Mouse (Mus musculus) gastrocnemius, postnatal 4 days (tissue): Measurements from ENCODE around the gene Ints1. TPM values are rescaled to one million over a fixed set of nuclear protein-coding genes. Genes with fewer than 3 reads are reported as not detected.

Source experiments
- DNase-seq, 2 experiments: peaks; one replicate each; pipeline ENCODE4 v3.0.0; 2021 to 2022; ENCODE audit warnings: low spot score in 2 of 2, mixed read lengths in 2 of 2
- long read RNA-seq, 2 experiments: library from polyadenylated mRNA; stranded (forward); transcript quantifications; one replicate each; pipeline ENCODE4 v2.0.0; 2021
- total RNA-seq, 2 experiments: library from RNA; stranded (reverse); gene quantifications; 2 replicates each; pipeline ENCODE4 v1.2.3; 2021

The Ints1 gene
- total RNA-seq, result 10 to 100 TPM; 43.6 to 58.4 TPM
- long read RNA-seq, experiment 1, full-length matches to known transcripts, result 3 of 32 reads
- long read RNA-seq, experiment 1, partial matches to known transcripts, result 21 of 32 reads
- long read RNA-seq, experiment 1, other reads (novel, unspliced or antisense), result 8 of 32 reads
- long read RNA-seq, experiment 2, full-length matches to known transcripts, result 11 of 56 reads
- long read RNA-seq, experiment 2, partial matches to known transcripts, result 29 of 56 reads
- long read RNA-seq, experiment 2, other reads (novel, unspliced or antisense), result 16 of 56 reads

- DNase-seq, result peak; percentile 86 to 95
These were observed at the start of gene Ints1 for GRCm38 (mm10) chr5:139775216-139775926. Ints1 (minus strand) TSS chr5:139775674.

GRCm38 (mm10) chr5:139824531-139824930, 49.1 kb upstream of the Ints1 start:
- no peak for DNase-seq

GRCm38 (mm10) chr5:139821466-139822459, 46.3 kb upstream of the Ints1 start:
- no peak for DNase-seq

- DNase-seq, result no peak
These were observed 44.2 kb upstream of the Ints1 start, which contains the start of gene Tmem184a for GRCm38 (mm10) chr5:139819538-139820181. Tmem184a (minus strand) TSS chr5:139819917.

GRCm38 (mm10) chr5:139818801-139819200, 43.3 kb upstream of the Ints1 start:
- no peak for DNase-seq

- no peak for DNase-seq
These were observed 42.6 kb upstream of the Ints1 start for GRCm38 (mm10) chr5:139818056-139818455.

- DNase-seq, result no peak
These were observed 41.8 kb upstream of the Ints1 start for GRCm38 (mm10) chr5:139817292-139817691.

- no peak for DNase-seq
These were observed 41.0 kb upstream of the Ints1 start for GRCm38 (mm10) chr5:139816445-139816844.

GRCm38 (mm10) chr5:139815964-139816363, 40.5 kb upstream of the Ints1 start:
- DNase-seq, result no peak

- DNase-seq, result no peak
These were observed 38.5 kb upstream of the Ints1 start for GRCm38 (mm10) chr5:139813963-139814381.

- no peak for DNase-seq
These were observed 37.6 kb upstream of the Ints1 start for GRCm38 (mm10) chr5:139813126-139813490.

GRCm38 (mm10) chr5:139812398-139813125, 37.1 kb upstream of the Ints1 start:
- no peak for DNase-seq

- no peak for DNase-seq
These were observed 36.4 kb upstream of the Ints1 start for GRCm38 (mm10) chr5:139811677-139812397.

- DNase-seq, result no peak
These were observed 33.9 kb upstream of the Ints1 start for GRCm38 (mm10) chr5:139809397-139809796.

- DNase-seq, result peak in 1 of 2 experiments; percentile 9
These were observed 30.4 kb upstream of the Ints1 start for GRCm38 (mm10) chr5:139805924-139806323.

- DNase-seq, result no peak
These were observed 29.2 kb upstream of the Ints1 start for GRCm38 (mm10) chr5:139804573-139805111.

GRCm38 (mm10) chr5:139804107-139804551, 28.7 kb upstream of the Ints1 start:
- no peak for DNase-seq

- peak in 1 of 2 experiments; percentile 47 for DNase-seq
These were observed 28.2 kb upstream of the Ints1 start for GRCm38 (mm10) chr5:139803601-139804102.

GRCm38 (mm10) chr5:139803165-139803564, 27.7 kb upstream of the Ints1 start:
- DNase-seq, result no peak
